1 mouse cellular context compared by ENCODE assay signal in the genomic region with DNA sequence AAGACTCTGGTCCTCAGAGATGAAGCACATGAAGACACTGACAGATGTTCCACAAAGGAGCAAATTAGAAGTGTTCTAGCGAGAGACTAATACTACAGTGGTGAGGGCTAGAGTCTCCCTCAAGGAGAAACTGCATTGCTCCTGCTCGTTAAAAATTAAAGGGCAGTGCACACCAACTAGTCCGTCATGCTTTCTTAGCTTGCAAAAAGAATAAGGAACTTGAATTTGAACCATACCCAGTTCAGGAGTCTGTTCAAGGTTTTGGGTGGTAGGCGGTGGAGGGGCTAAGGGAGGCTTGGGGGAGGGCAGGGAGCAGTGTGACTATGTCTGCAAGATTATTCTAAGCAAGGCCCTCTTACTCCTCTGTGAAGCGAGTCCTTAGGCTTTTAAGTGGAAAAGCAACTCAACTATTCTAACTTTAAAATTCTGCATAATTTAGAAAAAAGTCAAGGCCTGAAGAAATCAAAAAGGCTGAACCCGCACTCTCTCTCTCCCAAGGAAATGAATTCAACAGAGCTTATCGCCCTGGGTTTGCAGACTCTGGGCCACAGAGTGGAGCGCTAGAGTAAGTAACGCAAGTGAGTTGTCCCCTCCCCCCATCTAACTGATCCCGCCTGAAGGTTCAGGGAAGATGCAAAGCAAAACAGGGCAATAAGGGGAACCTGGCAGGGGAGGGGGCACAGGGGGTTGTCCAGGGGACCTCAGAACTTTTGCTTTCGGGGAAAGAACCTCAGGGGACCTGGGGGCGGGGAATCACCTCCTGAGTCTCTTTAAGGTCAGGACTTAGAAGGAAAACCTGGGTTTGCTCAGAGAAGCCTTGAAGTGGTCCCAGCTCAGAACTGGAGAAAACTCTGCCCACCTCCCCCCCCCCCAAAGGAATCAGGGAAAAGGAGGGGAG.
TF ChIP-seq lines count a peak whose summit lies in the region.

No protein-coding gene starts in this region.

TF ChIP-seq in MEL, 35 proteins besides CTCF, POLR2A, EP300 and RAD21 (continued from another document):
- TF ChIP-seq ZKSCAN1 (IDR thresholded peaks at IDR 0.05; ENCODE audit: low read depth, low read length) = no peak
- peak; percentile 39 for TF ChIP-seq HCFC1 (IDR thresholded peaks at IDR 0.05; ENCODE audit: low read depth, low read length)
- peak; percentile 84 for TF ChIP-seq CHD1 (IDR thresholded peaks at IDR 0.05; ENCODE audit: low read depth, low read length)
- TF ChIP-seq JUND (IDR thresholded peaks at IDR 0.05; ENCODE audit: low read depth, low read length) = no peak
- TF ChIP-seq ETS1 (IDR thresholded peaks at IDR 0.05; ENCODE audit: low read depth, low read length) = peak; percentile 47; the same call in 1 of the 2 replicates
- TF ChIP-seq MAZ (IDR thresholded peaks at IDR 0.05; ENCODE audit: low read depth, low read length) = peak; percentile 64; the same call in 1 of the 2 replicates
- no peak for TF ChIP-seq GABPA (IDR thresholded peaks at IDR 0.05; ENCODE audit: low read depth, low read length)
- peak; percentile 59 for TF ChIP-seq GATA1 (IDR thresholded peaks at IDR 0.05; ENCODE audit: low read depth, low read length)
- no peak for TF ChIP-seq ZMIZ1 (IDR thresholded peaks at IDR 0.05; ENCODE audit: low read depth, low read length)
- no peak for TF ChIP-seq NRF1 (IDR thresholded peaks at IDR 0.05; ENCODE audit: insufficient read depth, low read depth, low read length, poor library complexity, severe bottlenecking)
- TF ChIP-seq MAFK (IDR thresholded peaks at IDR 0.05; ENCODE audit: borderline replicate concordance, low read depth, low read length) = no peak
- no peak for TF ChIP-seq E2F4 (IDR thresholded peaks at IDR 0.05; ENCODE audit: borderline replicate concordance, low read depth, low read length)
- TF ChIP-seq NELFE (IDR thresholded peaks at IDR 0.05; ENCODE audit: low read depth, low read length) = no peak; the same call in 1 of the 2 replicates
- TF ChIP-seq KAT2A (conservative IDR thresholded peaks at IDR 0.05; ENCODE audit: low read depth, low read length) = no peak
- no peak for TF ChIP-seq MEF2A (IDR thresholded peaks at IDR 0.05; ENCODE audit: extremely low read depth, insufficient replicate concordance, low read depth, low read length, poor library complexity, severe bottlenecking)
